Comparison of ENCODE assay signal across 11 mouse cellular contexts in genomic region chr5:119682646-119683515, GRCm38 (mm10). TPM values are rescaled to one million over a fixed set of nuclear protein-coding genes. Genes with fewer than 3 reads are reported as not detected.
DNase-seq lines count a peak whose midpoint lies in the region; ATAC-seq and TF ChIP-seq lines count a peak whose summit lies in the region.
"Had no signal": no experiment of that assay in that cellular context is flagged by ENCODE, and none has a peak within 500 bp of the region (broad histone marks: within the 10 kb centered on the region; RNA-seq: fewer than 3 reads in every experiment).

No protein-coding gene starts in this region.

- H3K27me3 ChIP-seq in ES-Bruce4 (ENCODE audit: control insufficient read depth, insufficient read depth, low read length, poor library complexity, severe bottlenecking): no peaks in the 10 kb centered on the region
- H3K27me3 ChIP-seq in embryonic facial prominence, embryonic 13.5 days: peaks cover 72% of the 10 kb centered on the region
- peaks cover 81% of the 10 kb centered on the region for H3K27me3 ChIP-seq in limb, embryonic 15.5 days

- TF ChIP-seq EP300 in ES-Bruce4 (IDR thresholded peaks at IDR 0.05; ENCODE audit: insufficient read depth, low read depth, low read length): 0 out of 2 replicates have a peak, but pooled peaks have one; percentile 7

- peak overlapping the region; percentile 34 for H3K4me3 ChIP-seq in gastrocnemius, adult 2 months
- H3K4me3 ChIP-seq in ES-Bruce4 (ENCODE audit: low read depth, low read length): peak overlapping the region; percentile 44
- peak overlapping the region; percentile 50 for H3K4me3 ChIP-seq in embryonic facial prominence, embryonic 13.5 days
- H3K4me3 ChIP-seq in limb, embryonic 15.5 days: peak overlapping the region; percentile 16
- H3K4me3 ChIP-seq: myocyte had no signal

- ATAC-seq in embryonic facial prominence, embryonic 13.5 days (ENCODE audit: insufficient number of reproducible peaks, insufficient read depth, low FRiP score, low TSS enrichment, low read depth): no peak
- no peak for ATAC-seq in limb, embryonic 15.5 days (ENCODE audit: insufficient number of reproducible peaks, low FRiP score, low TSS enrichment, low read depth)

- DNase-seq in gastrocnemius, adult 2 months: peak; percentile 44
- no peak for DNase-seq in gastrocnemius, postnatal 10 days
- no peak for DNase-seq in cerebellum, adult 18-20 months
- DNase-seq in left cerebral cortex, adult 8-10 months (ENCODE audit: low spot score in 2 of 2): no peak
- no peak for DNase-seq in left cerebral cortex, adult 18-20 months (ENCODE audit: low spot score in 2 of 2)
- DNase-seq: cerebellum, adult 9-11 months had no signal

- H3K36me3 ChIP-seq in ES-Bruce4 (ENCODE audit: control insufficient read depth, insufficient read depth, low read length, poor library complexity, severe bottlenecking): peaks cover 25% of the 10 kb centered on the region
- H3K36me3 ChIP-seq in embryonic facial prominence, embryonic 13.5 days: peaks cover 31% of the 10 kb centered on the region
- 0 out of 2 replicates have a peak, but pooled peaks cover 4% of the 10 kb centered on the region for H3K36me3 ChIP-seq in limb, embryonic 15.5 days

- H3K9me3 ChIP-seq in ES-Bruce4 (replicated peaks; ENCODE audit: control insufficient read depth, insufficient read depth, low read length, poor library complexity, severe bottlenecking): no peaks in the 10 kb centered on the region
- no peaks in the 10 kb centered on the region for H3K9me3 ChIP-seq in embryonic facial prominence, embryonic 13.5 days
- no peaks in the 10 kb centered on the region for H3K9me3 ChIP-seq in limb, embryonic 15.5 days

- TF ChIP-seq POLR2A in ES-Bruce4 (IDR thresholded peaks at IDR 0.05; ENCODE audit: insufficient read depth, low read length): no peak

- H3K27ac ChIP-seq in gastrocnemius, adult 2 months: peak overlapping the region; percentile 24; the same call in 1 of the 2 replicates
- H3K27ac ChIP-seq in ES-Bruce4 (ENCODE audit: insufficient read depth, low read length): peak overlapping the region; percentile 59
- H3K27ac ChIP-seq in embryonic facial prominence, embryonic 13.5 days: peak overlapping the region; percentile 95
- H3K27ac ChIP-seq in limb, embryonic 15.5 days: peak overlapping the region; percentile 27
- H3K27ac ChIP-seq: hindbrain, embryonic 14.5 days had no signal

- intact Hi-C loops in gastrocnemius, adult 2 months (cut with DNase I): no loop called here

- H3K9ac ChIP-seq in ES-Bruce4 (ENCODE audit: low read depth, poor library complexity, severe bottlenecking): peak overlapping the region; percentile 20
- H3K9ac ChIP-seq in embryonic facial prominence, embryonic 13.5 days: peak overlapping the region; percentile 90
- no peak overlapping the region for H3K9ac ChIP-seq in limb, embryonic 15.5 days
- H3K9ac ChIP-seq: hindbrain, embryonic 14.5 days had no signal

- TF ChIP-seq CTCF in gastrocnemius, adult 2 months (IDR thresholded peaks at IDR 0.05): no peak
- TF ChIP-seq CTCF in ES-Bruce4 (IDR thresholded peaks at IDR 0.05; ENCODE audit: low read depth, low read length): no peak

- H3K4me2 ChIP-seq in embryonic facial prominence, embryonic 13.5 days: peak overlapping the region; percentile 79
- H3K4me2 ChIP-seq in limb, embryonic 15.5 days: 0 out of 2 replicates have a peak overlapping the region, but pooled peaks have one; percentile 19
- H3K4me2 ChIP-seq: hindbrain, embryonic 14.5 days had no signal

- 8% methylated on average over 40 of the region's 40 CpGs for WGBS in embryonic facial prominence, embryonic 13.5 days
- 21% methylated on average over 40 of the region's 40 CpGs for WGBS in limb, embryonic 15.5 days

- H3K4me1 ChIP-seq in ES-Bruce4 (ENCODE audit: control insufficient read depth, insufficient read depth, low read length): peaks cover 4% of the 10 kb centered on the region
- H3K4me1 ChIP-seq in embryonic facial prominence, embryonic 13.5 days: peaks cover 68% of the 10 kb centered on the region
- peaks cover 53% of the 10 kb centered on the region for H3K4me1 ChIP-seq in limb, embryonic 15.5 days

RNA-seq across cellular contexts. Expression of gene Tbx3, which starts 12.4 kb away (rescaled TPM):
- 1 to 10 TPM; 3.9 to 7.7 TPM for total RNA-seq in gastrocnemius, adult 2 months (2021)
- total RNA-seq in gastrocnemius, postnatal 10 days (2021): 1 to 10 TPM; 7.0 to 9.7 TPM
- polyA plus RNA-seq in ES-Bruce4 (2011; ENCODE audit: insufficient read depth, insufficient read length, low read depth, missing spikeins): 29.8 and 30.1 TPM in 2 replicates
- 63.4 and 67.0 TPM in 2 replicates for polyA plus RNA-seq in embryonic facial prominence, embryonic 13.5 days (2015; fragmentation: Nextera tagmentation; extraction: Ambion mirVana)
- 20.8 and 23.5 TPM in 2 replicates for polyA plus RNA-seq in limb, embryonic 15.5 days (2015; fragmentation: Nextera tagmentation; extraction: Ambion mirVana)
- 1 to 10 TPM; 2.2 to 4.8 (median 3.4) TPM for total RNA-seq in left cerebral cortex, adult 8-10 months (2022)
- total RNA-seq in left cerebral cortex, adult 18-20 months (2021): 1 to 10 TPM; 4.5 to 5.5 TPM

Comparison
In these comparisons a context has a peak if more than half of its experiments do, and no peak if none do; other contexts are left out.
1. H3K27ac ChIP-seq: peak in every context shown above with its lines; median percentile 95 in embryonic facial prominence, embryonic 13.5 days; 59 in ES-Bruce4; 27 in limb, embryonic 15.5 days; 24 in gastrocnemius, adult 2 months.